Mouse (Mus musculus) cerebellum, adult 8-10 months (tissue): ENCODE results near the gene Tfe3.
A peak's percentile ranks its signal among the peaks of the same experiment; 100 is the strongest.
"Not testable (repeated sequence)": the region's sequence is repeated elsewhere in the genome, so short reads cannot be mapped to it uniquely, and the experiment has no call there.

ENCODE experiments used
- DNase-seq: peaks from one replicate; pipeline ENCODE4 v3.0.0; 2022

Tfe3 gene

GRCm38 (mm10) chrX:7762137-7762920 lies at the start of gene Tfe3:
TSS of gene Tfe3 (plus strand) at chrX:7762560.
- peak; percentile 86 for DNase-seq

GRCm38 (mm10) chrX:7713764-7714134 lies 48.6 kb upstream of the Tfe3 start:
- not testable (repeated sequence) for DNase-seq

- DNase-seq = peak; percentile 88
Measured at GRCm38 (mm10) chrX:7714135-7714899, 48.0 kb upstream of the Tfe3 start, which contains the start of gene Wdr45. TSS of gene Wdr45 (plus strand) at chrX:7714333.

GRCm38 (mm10) chrX:7716058-7716457 lies 46.3 kb upstream of the Tfe3 start:
- not testable (repeated sequence) for DNase-seq

- peak; percentile 65 for DNase-seq
Measured at GRCm38 (mm10) chrX:7721514-7722281, 40.7 kb upstream of the Tfe3 start, which contains the start of gene Gm45208. TSS of gene Gm45208 (plus strand) at chrX:7722245.

- no peak for DNase-seq
Measured at GRCm38 (mm10) chrX:7722282-7722611, 40.1 kb upstream of the Tfe3 start.

- DNase-seq = no peak
Measured at GRCm38 (mm10) chrX:7722691-7723090, 39.7 kb upstream of the Tfe3 start.

- DNase-seq = no peak
Measured at GRCm38 (mm10) chrX:7724135-7724534, 38.2 kb upstream of the Tfe3 start.

GRCm38 (mm10) chrX:7725841-7726240 lies 36.5 kb upstream of the Tfe3 start:
- no peak for DNase-seq

GRCm38 (mm10) chrX:7727176-7727575 lies 35.2 kb upstream of the Tfe3 start:
- DNase-seq = no peak

GRCm38 (mm10) chrX:7728215-7728921 lies 34.0 kb upstream of the Tfe3 start, which contains the start of gene Praf2:
TSS of gene Praf2 (plus strand) at chrX:7728439.
- peak; percentile 60 for DNase-seq

- no peak for DNase-seq
Measured at GRCm38 (mm10) chrX:7728922-7729265, 33.5 kb upstream of the Tfe3 start.

GRCm38 (mm10) chrX:7733571-7734156 lies 28.7 kb upstream of the Tfe3 start:
- DNase-seq = peak; percentile 53

GRCm38 (mm10) chrX:7739336-7740081 lies 22.9 kb upstream of the Tfe3 start:
- DNase-seq = peak; percentile 80

GRCm38 (mm10) chrX:7740082-7740819 lies 22.1 kb upstream of the Tfe3 start:
- no peak for DNase-seq

GRCm38 (mm10) chrX:7741103-7741502 lies 21.3 kb upstream of the Tfe3 start:
- DNase-seq = peak; percentile 53

- DNase-seq = no peak
Measured at GRCm38 (mm10) chrX:7743470-7743869, 18.9 kb upstream of the Tfe3 start.

GRCm38 (mm10) chrX:7744940-7745339 lies 17.4 kb upstream of the Tfe3 start:
- no peak for DNase-seq

GRCm38 (mm10) chrX:7745429-7745828 lies 16.9 kb upstream of the Tfe3 start:
- DNase-seq = no peak

GRCm38 (mm10) chrX:7750432-7751116 lies 11.8 kb upstream of the Tfe3 start, which contains the start of gene Ccdc120:
TSS of gene Ccdc120 (minus strand) at chrX:7750905.
- peak; percentile 76 for DNase-seq
